Mouse (Mus musculus) embryo, embryonic 10 days (tissue): Measurements from ENCODE around the gene Cacna2d2.

Source experiments
- DNase-seq: peaks from one replicate; pipeline ENCODE4 v3.0.0-alpha.2; 2015; ENCODE audit warnings: low spot score

Gene Cacna2d2

DNA sequence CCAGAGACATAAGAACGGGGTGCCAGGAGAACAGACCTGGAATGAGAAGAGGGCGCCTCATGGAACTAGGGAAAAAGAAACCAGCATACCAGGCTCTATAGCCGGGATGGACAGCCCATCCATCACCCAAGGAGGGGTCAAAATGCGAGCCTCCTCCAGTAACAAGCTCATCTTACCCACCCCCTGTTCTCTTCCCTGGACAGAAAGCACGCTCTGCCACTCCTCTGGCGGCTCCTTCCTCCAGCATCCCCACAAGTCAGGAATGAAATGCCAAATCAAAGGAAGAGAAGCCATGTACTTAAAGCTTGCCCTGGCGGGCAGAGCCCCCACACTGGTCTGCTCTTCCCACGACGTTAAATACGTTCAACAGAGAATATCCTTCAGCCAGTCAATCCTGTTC lies 141.6 kb downstream of the Cacna2d2 start:
- no peak for DNase-seq

DNA sequence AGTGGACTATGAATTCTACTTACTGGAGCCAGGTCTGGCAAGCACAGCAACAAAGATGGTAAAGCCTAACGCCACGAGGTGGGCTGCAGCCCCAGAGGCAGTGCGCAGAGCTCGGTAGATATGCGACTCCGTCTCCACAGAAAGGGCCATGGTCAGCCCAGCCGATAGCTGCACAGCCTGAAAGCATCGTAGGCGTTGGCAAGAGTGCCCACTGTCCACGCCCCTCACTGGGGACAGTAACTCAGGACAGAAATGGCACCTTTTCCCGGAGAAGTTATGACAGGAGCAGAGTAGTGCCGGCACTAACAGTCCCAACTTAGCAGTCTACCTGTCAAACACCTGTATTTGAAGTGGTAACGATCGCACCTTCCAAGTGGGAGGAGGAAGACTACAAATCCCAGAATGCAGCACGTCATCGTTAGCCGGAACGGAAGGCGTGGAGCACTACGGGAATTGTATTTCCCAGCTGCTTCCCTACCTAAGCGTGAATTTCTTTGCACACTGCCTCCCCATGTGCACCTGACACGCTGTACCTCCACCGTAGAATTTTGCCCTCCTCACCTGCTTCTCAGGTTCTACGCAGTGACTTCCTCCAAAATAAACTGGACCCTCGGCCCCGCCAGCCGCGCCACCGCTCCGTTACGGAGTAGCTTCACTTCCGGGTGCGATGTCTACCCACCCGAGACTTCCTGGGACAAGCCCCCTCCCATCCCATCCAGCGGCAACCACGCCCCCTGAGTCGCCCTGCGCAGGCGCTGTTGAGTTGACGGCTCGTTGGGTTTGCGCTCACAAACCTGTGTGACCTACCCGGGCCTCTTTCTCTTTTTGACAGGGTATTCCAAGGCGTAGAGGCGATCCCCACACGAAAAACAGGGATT lies 142.3 kb downstream of the Cacna2d2 start, which contains the start of the genes Cyb561d2 and Nprl2:
TSS of gene Cyb561d2 (minus strand) at position 720 of the 878 bp plus-strand sequence.
TSS of gene Nprl2 (plus strand) at position 753 of the 878 bp plus-strand sequence.
- peak; percentile 96 for DNase-seq

- DNase-seq: no peak
Measured at GRCm38 (mm10) chr9:107542352-107542686, 142.9 kb downstream of the Cacna2d2 start.

DNA sequence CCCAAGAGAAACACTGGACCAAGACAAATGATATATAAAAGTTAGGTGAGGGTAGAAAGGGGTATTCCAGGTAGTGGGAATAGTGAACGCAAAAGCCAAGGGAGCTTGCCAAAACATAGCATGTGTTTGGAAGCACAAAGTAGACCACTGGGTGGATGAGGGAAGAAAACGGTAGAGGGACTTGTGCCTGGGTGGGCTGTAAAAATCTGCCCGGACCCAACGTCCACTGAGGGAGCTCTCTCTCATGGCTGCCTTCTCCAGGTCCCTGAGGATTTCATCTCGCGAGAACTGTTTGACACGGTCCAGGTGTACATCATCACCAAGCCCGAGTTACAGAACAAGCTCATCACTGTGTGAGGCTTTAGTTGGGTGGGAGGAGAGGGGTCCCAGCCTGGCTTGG lies 143.3 kb downstream of the Cacna2d2 start:
- no peak for DNase-seq

GRCm38 (mm10) chr9:107543299-107543698 lies 143.9 kb downstream of the Cacna2d2 start:
- DNase-seq: no peak

- DNase-seq: no peak
Measured at GRCm38 (mm10) chr9:107544196-107544700, 144.8 kb downstream of the Cacna2d2 start.

DNA sequence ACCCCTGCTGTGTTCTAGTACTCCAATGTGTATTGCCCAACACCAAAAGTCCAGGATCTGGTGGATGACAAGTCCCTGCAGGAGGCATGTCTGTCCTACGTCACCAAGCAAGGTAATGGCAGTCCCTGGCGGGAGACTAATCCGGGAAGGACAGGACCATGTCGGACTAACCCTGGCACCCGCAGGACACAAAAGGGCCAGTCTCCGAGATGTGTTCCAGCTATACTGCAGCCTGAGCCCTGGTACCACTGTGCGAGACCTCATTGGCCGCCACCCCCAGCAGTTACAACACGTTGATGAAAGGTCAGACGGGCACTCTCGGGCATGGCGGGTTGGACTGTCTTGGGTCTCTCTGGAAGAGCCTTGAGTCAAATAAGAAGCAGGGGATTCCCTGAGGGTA lies 145.3 kb downstream of the Cacna2d2 start:
- no peak for DNase-seq

- no peak for DNase-seq
Measured at GRCm38 (mm10) chr9:107545199-107545598, 145.8 kb downstream of the Cacna2d2 start.

- DNase-seq: peak; percentile 79
Measured at GRCm38 (mm10) chr9:107545602-107546001, 146.2 kb downstream of the Cacna2d2 start.

DNA sequence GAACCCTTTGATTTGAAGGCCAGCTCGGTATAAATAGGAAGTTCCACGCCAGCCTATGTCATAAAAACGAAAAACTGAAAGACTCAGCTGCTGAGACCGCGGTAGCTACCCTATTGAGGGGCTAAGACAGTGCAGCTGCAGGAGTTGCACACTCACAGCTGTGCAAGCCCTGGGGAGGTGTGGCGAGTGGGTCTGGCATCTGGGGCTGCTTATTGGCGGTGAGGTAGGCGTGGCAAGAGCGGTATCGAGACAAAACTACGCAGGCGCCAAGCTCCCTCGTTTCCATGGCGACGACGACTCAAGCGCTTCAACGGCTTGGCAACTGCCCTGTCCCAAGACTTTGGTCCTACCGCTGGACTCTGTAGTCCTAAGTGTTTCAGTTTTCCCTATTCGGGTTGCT lies 147.6 kb downstream of the Cacna2d2 start, which contains the start of gene Zmynd10:
TSS of gene Zmynd10 (plus strand) at position 273 of the 400 bp plus-strand sequence.
- peak; percentile 99 for DNase-seq

- no peak for DNase-seq
Measured at GRCm38 (mm10) chr9:107547957-107548356, 148.5 kb downstream of the Cacna2d2 start.

GRCm38 (mm10) chr9:107548820-107549219 lies 149.4 kb downstream of the Cacna2d2 start:
- DNase-seq: no peak

GRCm38 (mm10) chr9:107549297-107550074 lies 150.1 kb downstream of the Cacna2d2 start:
- no peak for DNase-seq

DNA sequence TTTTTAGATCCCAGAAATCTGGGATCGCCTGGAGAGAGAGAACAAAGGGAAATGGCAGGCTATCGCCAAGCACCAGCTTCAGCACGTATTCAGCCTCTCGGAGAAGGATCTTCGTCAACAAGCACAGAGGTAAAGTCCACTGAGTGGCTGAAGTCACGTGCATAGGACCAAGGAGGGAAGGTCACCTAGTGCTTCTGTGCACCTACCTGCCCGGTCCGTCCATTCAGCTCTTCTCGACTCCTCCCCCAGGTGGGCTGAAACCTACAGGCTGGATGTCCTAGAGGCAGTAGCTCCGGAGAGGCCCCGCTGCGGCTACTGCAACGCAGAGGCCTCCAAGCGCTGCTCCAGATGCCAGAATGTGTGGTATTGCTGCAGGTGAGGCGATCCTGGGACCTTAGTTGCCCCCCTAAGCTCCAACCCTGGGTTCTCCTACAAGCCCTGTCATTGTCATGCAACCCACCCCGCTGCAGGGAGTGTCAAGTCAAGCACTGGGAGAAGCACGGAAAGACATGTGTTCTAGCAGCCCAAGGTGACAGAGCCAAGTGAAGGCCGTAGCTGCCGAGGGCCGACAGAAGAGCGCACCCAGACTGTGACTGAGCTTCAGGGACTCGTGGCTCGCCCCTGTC lies 151.2 kb downstream of the Cacna2d2 start:
- DNase-seq: peak; percentile 54

- DNase-seq: peak; percentile 81
Measured at GRCm38 (mm10) chr9:107551117-107551889, 151.9 kb downstream of the Cacna2d2 start, which contains the start of gene Rassf1. Rassf1 (plus strand) TSS chr9:107551555.

GRCm38 (mm10) chr9:107551890-107552355 lies 152.5 kb downstream of the Cacna2d2 start:
- peak; percentile 43 for DNase-seq

- no peak for DNase-seq
Measured at GRCm38 (mm10) chr9:107552690-107553393, 153.4 kb downstream of the Cacna2d2 start.

- no peak for DNase-seq
Measured at GRCm38 (mm10) chr9:107553541-107554318, 154.3 kb downstream of the Cacna2d2 start.

DNA sequence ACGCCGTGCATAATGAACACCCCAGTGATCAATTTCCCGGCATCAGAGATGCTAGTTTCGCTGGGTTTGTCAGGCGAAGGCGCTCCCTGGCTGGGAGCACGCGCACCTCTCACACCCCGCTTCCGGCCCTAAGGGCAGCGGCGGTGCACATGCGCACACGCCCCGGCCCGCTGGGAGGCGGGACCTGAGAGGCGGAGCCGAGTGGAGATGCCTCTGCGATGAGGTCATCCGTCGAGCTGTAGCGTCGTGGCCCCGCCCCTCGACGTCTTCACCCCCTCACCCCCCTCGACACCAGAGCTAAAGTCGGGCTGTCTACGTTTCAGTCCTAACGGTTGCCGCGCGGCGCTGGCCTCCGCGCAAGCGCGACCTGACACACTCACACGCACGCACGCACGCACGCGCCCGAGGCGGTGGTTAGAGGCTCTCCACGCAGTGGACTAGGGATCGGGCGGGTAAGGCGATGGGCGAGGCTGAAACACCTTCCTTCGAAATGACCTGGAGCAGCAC lies 155.0 kb downstream of the Cacna2d2 start:
- peak; percentile 99 for DNase-seq
